Comparison of ENCODE assay signal across 8 mouse cellular contexts in the genomic region with DNA sequence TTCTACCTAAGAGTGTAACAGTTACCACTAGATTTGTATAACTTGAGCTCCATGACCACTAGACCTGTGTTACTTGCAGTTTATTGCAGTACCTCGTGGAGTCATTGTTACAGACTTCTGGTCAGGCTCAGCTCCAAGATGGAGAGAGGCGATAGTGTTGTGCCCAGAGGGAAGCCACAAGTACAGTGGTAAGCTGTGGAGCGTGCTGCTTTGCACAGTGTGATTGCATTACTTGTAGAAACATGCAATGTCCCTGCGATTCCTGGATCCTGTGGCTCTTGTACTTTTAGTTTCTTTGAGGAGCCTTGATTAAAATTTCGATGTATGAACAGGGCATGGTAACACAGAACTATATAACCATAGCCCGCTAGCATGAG. TPM values are rescaled to one million over a fixed set of nuclear protein-coding genes. Genes with fewer than 3 reads are reported as not detected.
DNase-seq lines count a peak whose midpoint lies in the region; ATAC-seq and TF ChIP-seq lines count a peak whose summit lies in the region.

No protein-coding gene starts in this region.

- H3K4me2 ChIP-seq in kidney, embryonic 14.5 days (replicated peaks; ENCODE audit: low read depth, low read length), result peak overlapping the region; percentile 49
- H3K4me2 ChIP-seq in midbrain, embryonic 16.5 days (ENCODE audit: low read length), result peak overlapping the region; percentile 94

- peak overlapping the region; percentile 85; the same call in 1 of the 2 replicates for H3K9ac ChIP-seq in kidney, embryonic 14.5 days (ENCODE audit: low read depth, low read length)
- H3K9ac ChIP-seq in midbrain, embryonic 16.5 days (ENCODE audit: low read depth, low read length), result peak overlapping the region; percentile 82

- TF ChIP-seq CTCF in left cerebral cortex, adult 2 months (IDR thresholded peaks at IDR 0.05), result no peak
- no peak for TF ChIP-seq CTCF in embryonic fibroblast, embryonic 13.5 days (IDR thresholded peaks at IDR 0.05; ENCODE audit: borderline replicate concordance, insufficient read depth, low read length)

- no peaks in the 10 kb centered on the region for H3K9me3 ChIP-seq in kidney, embryonic 14.5 days (ENCODE audit: control insufficient read depth, low read length)
- no peaks in the 10 kb centered on the region for H3K9me3 ChIP-seq in midbrain, embryonic 16.5 days (replicated peaks; ENCODE audit: control insufficient read depth, low read length, poor library complexity, severe bottlenecking)

- peaks cover 12% of the 10 kb centered on the region for H3K36me3 ChIP-seq in kidney, embryonic 14.5 days (ENCODE audit: control insufficient read depth, insufficient read depth, low read length)
- no peaks in the 10 kb centered on the region for H3K36me3 ChIP-seq in midbrain, embryonic 16.5 days (ENCODE audit: control insufficient read depth, insufficient read depth, low read length)

- WGBS in kidney, embryonic 14.5 days, result 75% methylated on average over 6 of the region's 6 CpGs
- 87% methylated on average over 6 of the region's 6 CpGs for WGBS in midbrain, embryonic 16.5 days

- no peaks in the 10 kb centered on the region; the same call in 1 of the 2 replicates for H3K4me1 ChIP-seq in embryonic fibroblast, embryonic 13.5 days (ENCODE audit: control insufficient read depth, insufficient read depth, low read length)
- H3K4me1 ChIP-seq in kidney, embryonic 14.5 days (ENCODE audit: control insufficient read depth, insufficient read depth, low read length), result peaks cover 12% of the 10 kb centered on the region; the same call in 1 of the 2 replicates
- peaks cover 11% of the 10 kb centered on the region for H3K4me1 ChIP-seq in midbrain, embryonic 16.5 days (ENCODE audit: control insufficient read depth, insufficient read depth, low read length)

- intact Hi-C loops in left cerebral cortex, adult 2 months (cut with DNase I), result no loop called here

- no peak for TF ChIP-seq POLR2A in embryonic fibroblast, embryonic 13.5 days (IDR thresholded peaks at IDR 0.05; ENCODE audit: low read depth, low read length)

- no peaks in the 10 kb centered on the region for H3K27me3 ChIP-seq in kidney, embryonic 14.5 days (ENCODE audit: control insufficient read depth, insufficient read depth, low read length)
- H3K27me3 ChIP-seq in midbrain, embryonic 16.5 days (ENCODE audit: control insufficient read depth, insufficient read depth, low read depth, low read length), result no peaks in the 10 kb centered on the region

- H3K27ac ChIP-seq in left cerebral cortex, adult 2 months, result no peak overlapping the region
- H3K27ac ChIP-seq in embryonic fibroblast, embryonic 13.5 days (ENCODE audit: insufficient read depth, low read length), result no peak overlapping the region
- peak overlapping the region; percentile 78; the same call in 1 of the 2 replicates for H3K27ac ChIP-seq in kidney, embryonic 14.5 days (ENCODE audit: low read depth, low read length)
- H3K27ac ChIP-seq in midbrain, embryonic 16.5 days (ENCODE audit: low read length), result no peak overlapping the region

- DNase-seq in left cerebral cortex, adult 2 months (ENCODE audit: extremely low spot score in 1 of 2, low spot score in 2 of 2), result no peak
- DNase-seq in left cerebral cortex, adult 18-20 months (ENCODE audit: low spot score in 2 of 2), result no peak
- no peak for DNase-seq in right cerebral cortex, postnatal 10 days (ENCODE audit: low spot score in 2 of 2)
- DNase-seq in MN1 (ENCODE audit: low spot score), result no peak

- peak overlapping the region; percentile 66; the same call in 1 of the 2 replicates for H3K4me3 ChIP-seq in left cerebral cortex, adult 2 months
- H3K4me3 ChIP-seq in embryonic fibroblast, embryonic 13.5 days (ENCODE audit: insufficient read depth, low read length), result peak overlapping the region; percentile 85; the same call in 1 of the 2 replicates
- peak overlapping the region; percentile 83 for H3K4me3 ChIP-seq in kidney, embryonic 14.5 days (ENCODE audit: low read length)
- H3K4me3 ChIP-seq in midbrain, embryonic 16.5 days (ENCODE audit: low read depth, low read length), result peak overlapping the region; percentile 57

- no peak for ATAC-seq in kidney, embryonic 14.5 days (ENCODE audit: low FRiP score, low TSS enrichment)
- no peak for ATAC-seq in midbrain, embryonic 16.5 days
- no peak for ATAC-seq in granulocyte monocyte progenitor cell, adult 5-6 weeks (replicated peaks; ENCODE audit: poor library complexity, severe bottlenecking)

RNA-seq across cellular contexts. Expression of a gene that starts 0.9 kb away (rescaled TPM):
- total RNA-seq in left cerebral cortex, adult 2 months (2021), result 10 to 100 TPM; 10.9 to 11.5 TPM
- 10 to 100 TPM in 1 of 2 experiments, 1 to 10 TPM in 1; 9.5 to 11.6 TPM for total RNA-seq in left cerebral cortex, adult 18-20 months (2021)
- 6.6 TPM in 2 replicates for polyA plus RNA-seq in embryonic fibroblast, embryonic 13.5 days (2011; ENCODE audit: insufficient read length, low read depth, missing spikeins)
- 6.4 and 8.8 TPM in 2 replicates for polyA plus RNA-seq in kidney, embryonic 14.5 days (2014; fragmentation: Nextera tagmentation; extraction: Ambion mirVana)
- 13.9 and 15.0 TPM in 2 replicates for polyA plus RNA-seq in midbrain, embryonic 16.5 days (2015; fragmentation: Nextera tagmentation; extraction: Ambion mirVana)
- total RNA-seq in granulocyte monocyte progenitor cell, adult 5-6 weeks (2014; fragmentation: Nextera tagmentation), result 2.8 and 3.8 TPM in 2 replicates
- total RNA-seq in granulocyte monocyte progenitor cell, adult 5-6 weeks (2017), result 2.1 and 2.5 TPM in 2 replicates

RNA-seq across cellular contexts. Expression of a gene that starts 21.0 kb away (rescaled TPM):
- total RNA-seq in left cerebral cortex, adult 2 months (2021), result 10 to 100 TPM; 17.3 to 20.2 TPM
- 10 to 100 TPM; 17.1 to 19.2 TPM for total RNA-seq in left cerebral cortex, adult 18-20 months (2021)
- 5.4 and 6.8 TPM in 2 replicates for polyA plus RNA-seq in embryonic fibroblast, embryonic 13.5 days (2011; ENCODE audit: insufficient read length, low read depth, missing spikeins)
- polyA plus RNA-seq in kidney, embryonic 14.5 days (2014; fragmentation: Nextera tagmentation; extraction: Ambion mirVana), result 5.9 and 10.7 TPM in 2 replicates
- 24.7 and 26.1 TPM in 2 replicates for polyA plus RNA-seq in midbrain, embryonic 16.5 days (2015; fragmentation: Nextera tagmentation; extraction: Ambion mirVana)
- 4.1 and 6.7 TPM in 2 replicates for total RNA-seq in granulocyte monocyte progenitor cell, adult 5-6 weeks (2014; fragmentation: Nextera tagmentation)
- 0.67 and 2.3 TPM in 2 replicates for total RNA-seq in granulocyte monocyte progenitor cell, adult 5-6 weeks (2017)

RNA-seq across cellular contexts. Expression of a gene that starts 28.9 kb away (rescaled TPM):
- under 1 TPM in 1 of 2 experiments, not detected in 1; 0.26 TPM for total RNA-seq in left cerebral cortex, adult 2 months (2021)
- under 1 TPM in 1 of 2 experiments, not detected in 1; 0.21 TPM for total RNA-seq in left cerebral cortex, adult 18-20 months (2021)
- not detected in 2 replicates for polyA plus RNA-seq in embryonic fibroblast, embryonic 13.5 days (2011; ENCODE audit: insufficient read length, low read depth, missing spikeins)
- polyA plus RNA-seq in kidney, embryonic 14.5 days (2014; fragmentation: Nextera tagmentation; extraction: Ambion mirVana), result not detected in 2 replicates
- not detected in 2 replicates for polyA plus RNA-seq in midbrain, embryonic 16.5 days (2015; fragmentation: Nextera tagmentation; extraction: Ambion mirVana)
- total RNA-seq in granulocyte monocyte progenitor cell, adult 5-6 weeks (2014; fragmentation: Nextera tagmentation), result not detected in 2 replicates
- total RNA-seq in granulocyte monocyte progenitor cell, adult 5-6 weeks (2017), result not detected in 2 replicates

RNA-seq across cellular contexts. Expression of a gene that starts 36.1 kb away (rescaled TPM):
- 1 to 10 TPM; 8.2 to 9.0 TPM for total RNA-seq in left cerebral cortex, adult 2 months (2021)
- total RNA-seq in left cerebral cortex, adult 18-20 months (2021), result 1 to 10 TPM; 8.9 to 9.7 TPM
- polyA plus RNA-seq in embryonic fibroblast, embryonic 13.5 days (2011; ENCODE audit: insufficient read length, low read depth, missing spikeins), result 4.1 and 6.2 TPM in 2 replicates
- polyA plus RNA-seq in kidney, embryonic 14.5 days (2014; fragmentation: Nextera tagmentation; extraction: Ambion mirVana), result 5.0 and 9.6 TPM in 2 replicates
- 6.8 and 8.1 TPM in 2 replicates for polyA plus RNA-seq in midbrain, embryonic 16.5 days (2015; fragmentation: Nextera tagmentation; extraction: Ambion mirVana)
- 14.5 and 16.7 TPM in 2 replicates for total RNA-seq in granulocyte monocyte progenitor cell, adult 5-6 weeks (2014; fragmentation: Nextera tagmentation)
- total RNA-seq in granulocyte monocyte progenitor cell, adult 5-6 weeks (2017), result 7.2 and 9.5 TPM in 2 replicates

RNA-seq across cellular contexts. Expression of a gene that starts 38.9 kb away (rescaled TPM):
- total RNA-seq in left cerebral cortex, adult 2 months (2021), result under 1 TPM in 1 of 2 experiments, not detected in 1; 0.09 TPM
- not detected for total RNA-seq in left cerebral cortex, adult 18-20 months (2021)
- not detected in 2 replicates for polyA plus RNA-seq in embryonic fibroblast, embryonic 13.5 days (2011; ENCODE audit: insufficient read length, low read depth, missing spikeins)
- not detected in 2 replicates for polyA plus RNA-seq in kidney, embryonic 14.5 days (2014; fragmentation: Nextera tagmentation; extraction: Ambion mirVana)
- polyA plus RNA-seq in midbrain, embryonic 16.5 days (2015; fragmentation: Nextera tagmentation; extraction: Ambion mirVana), result not detected in 2 replicates
- total RNA-seq in granulocyte monocyte progenitor cell, adult 5-6 weeks (2014; fragmentation: Nextera tagmentation), result not detected in 2 replicates
- total RNA-seq in granulocyte monocyte progenitor cell, adult 5-6 weeks (2017), result not detected in 2 replicates
